Mouse (Mus musculus): ENCODE data around the gene Cnpy3. TPM values are rescaled to one million over a fixed set of nuclear protein-coding genes. Genes with fewer than 3 reads are reported as not detected.

Gene Cnpy3
- polyA plus RNA-seq, 1 experiment from 2014 or later: 67.8 TPM

DNA sequence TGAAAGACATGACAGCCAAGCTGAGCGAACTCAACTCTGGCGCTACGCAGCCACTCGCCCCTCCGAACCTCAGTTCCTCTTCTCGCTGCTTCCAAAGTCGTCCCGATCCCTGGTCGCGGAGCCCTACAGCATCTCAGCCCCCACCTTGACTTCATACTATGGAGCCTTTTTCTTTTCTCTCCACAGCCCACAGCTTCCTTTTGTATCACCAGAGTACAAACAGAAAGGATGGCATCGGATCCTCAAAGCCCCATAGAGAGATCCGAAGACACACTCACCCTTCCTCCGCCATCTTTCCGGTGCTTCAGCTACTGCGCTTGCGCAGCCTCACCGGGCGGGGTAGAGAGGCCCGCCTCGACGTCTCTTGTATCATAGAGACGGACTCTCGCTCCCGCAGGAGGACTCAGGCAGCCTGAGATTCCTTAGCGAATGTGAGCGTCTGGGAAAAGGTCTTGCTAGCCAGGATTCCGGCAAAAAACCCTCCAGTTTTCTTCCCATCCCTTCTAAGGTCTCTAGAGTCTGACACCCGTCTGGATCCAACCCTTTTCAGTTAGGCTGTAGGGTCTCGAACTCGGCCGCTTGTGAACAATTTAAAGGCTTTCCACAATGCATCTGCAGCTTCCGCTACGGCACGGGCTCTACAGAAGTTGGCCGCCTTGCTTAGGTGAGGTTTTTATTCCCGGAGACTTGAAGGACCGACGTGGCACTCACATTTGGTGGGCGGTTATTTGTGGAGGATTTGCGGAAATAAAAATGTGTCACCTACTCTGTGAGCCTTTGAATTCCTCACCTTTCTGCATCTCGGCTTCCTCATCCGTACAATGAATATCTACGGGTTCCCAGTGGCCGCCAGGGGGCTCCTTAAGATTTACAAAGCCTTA, 30.6 kb upstream of the Cnpy3 start, which contains the start of gene Rpl7l1:
TSS of gene Rpl7l1 (minus strand) at position 332 of the 881 bp plus-strand sequence.
- Histone ChIP-seq H3K4me2 (ENCODE audit: low read length) (peak within 1 kb of the TSS; percentile 83), H3K27ac (ENCODE audit: low read length) (peak within 1 kb of the TSS; percentile 88), H3K27me3 (ENCODE audit: control insufficient read depth, insufficient read depth, low read depth, low read length) (no peaks in the 10 kb centered on the region), H3K36me3 (ENCODE audit: control insufficient read depth, insufficient read depth, low read length) (peaks cover 22% of the 10 kb centered on the region), H3K9ac (ENCODE audit: low read depth, low read length) (peak within 1 kb of the TSS; percentile 81), H3K4me3 (ENCODE audit: low read depth, low read length) (peak within 1 kb of the TSS; percentile 69), H3K9me3 (replicated peaks; ENCODE audit: control insufficient read depth, low read length, poor library complexity, severe bottlenecking) (no peaks in the 10 kb centered on the region), H3K4me1 (ENCODE audit: control insufficient read depth, insufficient read depth, low read length) (peaks cover 7% of the 10 kb centered on the region)
- ATAC-seq: peak; percentile 97
- WGBS: 2% methylated on average over 44 of the region's 44 CpGs

DNA sequence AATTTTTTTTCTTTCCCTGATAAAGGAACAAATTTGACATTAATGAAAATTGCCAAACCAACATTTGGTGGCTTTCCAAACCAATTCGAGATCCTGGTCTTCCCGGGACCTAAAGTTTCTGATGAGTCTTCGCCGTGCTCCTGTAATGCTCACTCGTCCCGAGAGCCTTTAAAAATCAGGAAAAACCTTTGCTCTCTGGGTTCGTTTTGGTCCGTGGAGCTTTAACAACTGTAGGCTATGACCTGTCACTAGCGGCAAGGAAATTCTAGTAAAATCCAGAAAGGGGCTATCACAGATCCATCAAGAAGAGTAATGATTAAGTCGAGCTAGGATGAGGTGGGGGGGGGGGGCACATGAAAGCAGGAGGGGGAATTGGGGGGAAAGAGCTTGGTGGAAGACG, 29.9 kb upstream of the Cnpy3 start:
- Histone ChIP-seq H3K27me3 (ENCODE audit: control insufficient read depth, insufficient read depth, low read depth, low read length) (no peaks in the 10 kb centered on the region), H3K27ac (ENCODE audit: low read length) (peak overlapping the region; percentile 88), H3K4me1 (ENCODE audit: control insufficient read depth, insufficient read depth, low read length) (peaks cover 7% of the 10 kb centered on the region), H3K9ac (ENCODE audit: low read depth, low read length) (peak overlapping the region; percentile 81), H3K4me2 (ENCODE audit: low read length) (peak overlapping the region; percentile 83), H3K4me3 (ENCODE audit: low read depth, low read length) (peak overlapping the region; percentile 69), H3K36me3 (ENCODE audit: control insufficient read depth, insufficient read depth, low read length) (peaks cover 27% of the 10 kb centered on the region), H3K9me3 (replicated peaks; ENCODE audit: control insufficient read depth, low read length, poor library complexity, severe bottlenecking) (no peaks in the 10 kb centered on the region)
- ATAC-seq: no peak
- 4% methylated on average over 11 of the region's 11 CpGs for WGBS

DNA sequence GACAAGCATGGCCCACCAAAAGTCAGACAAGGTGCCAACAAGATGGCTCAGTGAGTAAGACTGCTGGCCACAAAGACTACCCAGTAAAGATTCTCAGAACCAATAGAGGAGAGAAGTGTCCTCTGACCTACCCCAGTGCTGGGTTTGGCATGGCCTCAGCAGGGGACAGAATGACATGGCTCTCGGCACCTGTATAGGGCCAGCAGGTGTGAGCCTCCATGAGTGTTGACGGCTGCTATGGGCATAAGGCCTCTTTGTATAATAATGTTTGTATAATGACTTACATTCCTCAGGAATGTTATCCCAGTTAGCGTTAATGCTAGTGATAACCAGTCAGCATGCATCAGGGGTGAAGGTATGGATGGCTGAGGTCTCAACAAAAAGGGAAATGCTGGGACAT, 24.1 kb upstream of the Cnpy3 start:
- no peaks in the 10 kb centered on the region for H3K9me3 ChIP-seq (replicated peaks; ENCODE audit: control insufficient read depth, low read length, poor library complexity, severe bottlenecking)
- no peak for ATAC-seq
- no peak overlapping the region for H3K9ac ChIP-seq (ENCODE audit: low read depth, low read length)
- H3K27ac ChIP-seq (ENCODE audit: low read length): no peak overlapping the region
- 88% methylated on average over 3 of the region's 3 CpGs for WGBS
- no peak overlapping the region for H3K4me2 ChIP-seq (ENCODE audit: low read length)
- H3K27me3 ChIP-seq (ENCODE audit: control insufficient read depth, insufficient read depth, low read depth, low read length): no peaks in the 10 kb centered on the region
- H3K36me3 ChIP-seq (ENCODE audit: control insufficient read depth, insufficient read depth, low read length): peaks cover 27% of the 10 kb centered on the region
- peaks cover 16% of the 10 kb centered on the region for H3K4me1 ChIP-seq (ENCODE audit: control insufficient read depth, insufficient read depth, low read length)
- no peak overlapping the region for H3K4me3 ChIP-seq (ENCODE audit: low read depth, low read length)

GRCm38 (mm10) chr17:46775070-46775469, 23.1 kb upstream of the Cnpy3 start:
- no peak overlapping the region for H3K9ac ChIP-seq (ENCODE audit: low read depth, low read length)
- H3K27me3 ChIP-seq (ENCODE audit: control insufficient read depth, insufficient read depth, low read depth, low read length): no peaks in the 10 kb centered on the region
- ATAC-seq: no peak
- WGBS: 92% methylated on average over 9 of the region's 9 CpGs
- H3K4me1 ChIP-seq (ENCODE audit: control insufficient read depth, insufficient read depth, low read length): peaks cover 15% of the 10 kb centered on the region
- no peak overlapping the region for H3K4me3 ChIP-seq (ENCODE audit: low read depth, low read length)
- H3K27ac ChIP-seq (ENCODE audit: low read length): no peak overlapping the region
- H3K4me2 ChIP-seq (ENCODE audit: low read length): no peak overlapping the region
- H3K36me3 ChIP-seq (ENCODE audit: control insufficient read depth, insufficient read depth, low read length): peaks cover 21% of the 10 kb centered on the region
- H3K9me3 ChIP-seq (replicated peaks; ENCODE audit: control insufficient read depth, low read length, poor library complexity, severe bottlenecking): no peaks in the 10 kb centered on the region

DNA sequence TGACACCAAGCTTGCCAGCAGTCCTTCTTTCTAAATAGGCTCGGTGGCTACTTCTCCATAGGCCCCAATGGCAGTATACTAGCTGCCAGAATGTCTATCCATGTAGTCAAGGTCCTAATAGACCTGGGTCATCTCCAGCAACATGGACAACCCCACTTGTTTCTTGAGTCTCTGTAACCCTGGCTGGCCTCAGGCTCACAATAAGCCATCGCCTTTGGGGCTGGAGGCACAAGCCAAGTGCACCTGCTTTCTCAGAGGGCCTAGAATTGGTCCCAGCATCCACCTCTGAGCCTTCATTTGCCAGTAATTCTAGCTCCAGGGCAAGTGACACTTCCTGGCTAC, 22.1 kb upstream of the Cnpy3 start:
- Histone ChIP-seq H3K4me2 (ENCODE audit: low read length) (peak overlapping the region; percentile 91; the same call in 1 of the 2 replicates), H3K27me3 (ENCODE audit: control insufficient read depth, insufficient read depth, low read depth, low read length) (no peaks in the 10 kb centered on the region), H3K36me3 (ENCODE audit: control insufficient read depth, insufficient read depth, low read length) (peaks cover 17% of the 10 kb centered on the region), H3K4me1 (ENCODE audit: control insufficient read depth, insufficient read depth, low read length) (peaks cover 15% of the 10 kb centered on the region), H3K9ac (ENCODE audit: low read depth, low read length) (no peak overlapping the region), H3K27ac (ENCODE audit: low read length) (no peak overlapping the region), H3K9me3 (replicated peaks; ENCODE audit: control insufficient read depth, low read length, poor library complexity, severe bottlenecking) (no peaks in the 10 kb centered on the region), H3K4me3 (ENCODE audit: low read depth, low read length) (no peak overlapping the region)
- 29% methylated on average over 2 of the region's 2 CpGs for WGBS
- no peak for ATAC-seq

GRCm38 (mm10) chr17:46773278-46774130, 21.5 kb upstream of the Cnpy3 start:
- 0 out of 2 replicates have a peak, but pooled peaks have one; percentile 9 for ATAC-seq
- H3K4me2 ChIP-seq (ENCODE audit: low read length): peak overlapping the region; percentile 91
- peaks cover 15% of the 10 kb centered on the region for H3K4me1 ChIP-seq (ENCODE audit: control insufficient read depth, insufficient read depth, low read length)
- no peaks in the 10 kb centered on the region for H3K9me3 ChIP-seq (replicated peaks; ENCODE audit: control insufficient read depth, low read length, poor library complexity, severe bottlenecking)
- peaks cover 11% of the 10 kb centered on the region for H3K36me3 ChIP-seq (ENCODE audit: control insufficient read depth, insufficient read depth, low read length)
- no peaks in the 10 kb centered on the region for H3K27me3 ChIP-seq (ENCODE audit: control insufficient read depth, insufficient read depth, low read depth, low read length)
- peak overlapping the region; percentile 87 for H3K9ac ChIP-seq (ENCODE audit: low read depth, low read length)
- WGBS: 8% methylated on average over 19 of the region's 20 CpGs
- peak overlapping the region; percentile 82 for H3K27ac ChIP-seq (ENCODE audit: low read length)
- peak overlapping the region; percentile 85 for H3K4me3 ChIP-seq (ENCODE audit: low read depth, low read length)

GRCm38 (mm10) chr17:46772404-46773277, 20.6 kb upstream of the Cnpy3 start, which contains the start of gene 2310039H08Rik:
Gene 2310039H08Rik, plus strand, starts transcription at chr17:46772635.
- under 1% methylated on average over 50 of the region's 50 CpGs for WGBS
- peak; percentile 94 for ATAC-seq

DNA sequence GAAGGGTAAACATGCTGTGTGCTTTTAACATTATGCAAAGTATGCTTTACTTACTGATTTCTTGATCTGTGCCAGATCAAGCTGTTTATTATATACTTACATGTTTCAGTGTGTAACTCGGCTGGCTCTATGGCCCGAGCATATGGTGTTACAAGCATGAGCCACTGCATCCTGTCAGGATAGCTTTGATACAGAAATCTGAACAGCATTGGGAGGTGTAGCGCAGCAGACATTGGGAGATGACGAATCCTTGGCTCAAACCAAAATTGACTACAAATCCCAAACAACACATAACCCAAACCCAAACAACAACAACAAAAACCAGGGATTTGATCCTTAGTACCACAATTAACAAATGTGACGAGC, 20.0 kb upstream of the Cnpy3 start:
- Histone ChIP-seq H3K9me3 (replicated peaks; ENCODE audit: control insufficient read depth, low read length, poor library complexity, severe bottlenecking) (no peaks in the 10 kb centered on the region), H3K4me1 (ENCODE audit: control insufficient read depth, insufficient read depth, low read length) (peaks cover 15% of the 10 kb centered on the region), H3K27ac (ENCODE audit: low read length) (peak overlapping the region; percentile 82), H3K36me3 (ENCODE audit: control insufficient read depth, insufficient read depth, low read length) (no peaks in the 10 kb centered on the region), H3K4me3 (ENCODE audit: low read depth, low read length) (peak overlapping the region; percentile 85), H3K4me2 (ENCODE audit: low read length) (peak overlapping the region; percentile 91), H3K27me3 (ENCODE audit: control insufficient read depth, insufficient read depth, low read depth, low read length) (no peaks in the 10 kb centered on the region), H3K9ac (ENCODE audit: low read depth, low read length) (peak overlapping the region; percentile 87)
- WGBS: 6% methylated on average over 5 of the region's 5 CpGs
- ATAC-seq: peak; percentile 43; the same call in 1 of the 2 replicates

More at GRCm38 (mm10) chr17:46772404-46773277, 20.6 kb upstream of the Cnpy3 start, which contains the start of gene 2310039H08Rik:
- Histone ChIP-seq H3K27me3 (ENCODE audit: control insufficient read depth, insufficient read depth, low read depth, low read length) (no peaks in the 10 kb centered on the region), H3K27ac (ENCODE audit: low read length) (peak within 1 kb of the TSS; percentile 82), H3K36me3 (ENCODE audit: control insufficient read depth, insufficient read depth, low read length) (peaks cover 6% of the 10 kb centered on the region), H3K4me1 (ENCODE audit: control insufficient read depth, insufficient read depth, low read length) (peaks cover 15% of the 10 kb centered on the region), H3K4me3 (ENCODE audit: low read depth, low read length) (peak within 1 kb of the TSS; percentile 85), H3K9me3 (replicated peaks; ENCODE audit: control insufficient read depth, low read length, poor library complexity, severe bottlenecking) (no peaks in the 10 kb centered on the region), H3K9ac (ENCODE audit: low read depth, low read length) (peak within 1 kb of the TSS; percentile 87), H3K4me2 (ENCODE audit: low read length) (peak within 1 kb of the TSS; percentile 91)
